Mouse (Mus musculus) megakaryocyte, adult 5-6 weeks (primary cell): ENCODE measurements at regions not wholly inside any gene's neighbourhood (a gene's known extent, or its start where the extent isn't known, plus 50 kb on each side); places are given as distances from the start of the nearest gene placed in this dataset.

Experiments used
- ATAC-seq: 2 replicates; pipeline ENCODE4 v1.8.0; 2016; ENCODE audit warnings: mild to moderate bottlenecking, inconsistent platforms; ENCODE audit not compliant: poor library complexity, severe bottlenecking

DNA sequence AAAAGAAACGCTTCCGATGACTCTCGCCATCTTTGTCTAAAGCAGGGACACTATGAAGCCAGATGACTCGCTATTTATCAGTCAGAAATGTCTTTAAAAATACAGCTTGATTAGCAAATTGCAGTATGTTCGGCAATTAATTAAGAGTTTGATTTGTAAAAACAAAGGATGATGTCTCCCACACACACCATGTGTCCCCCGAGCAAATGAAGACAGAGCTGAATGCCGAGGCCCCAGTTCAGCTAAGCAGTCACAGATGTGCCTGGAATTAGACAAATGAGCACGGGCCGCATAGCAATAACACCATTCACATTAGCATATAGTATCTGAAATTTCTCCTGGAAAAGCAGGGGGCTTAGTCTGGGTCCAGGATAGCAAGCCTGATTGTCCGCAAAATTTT, 98.3 kb upstream of the Sox5 start:
- ATAC-seq: no peak

GRCm38 (mm10) chr6:144876758-144877157, 95.0 kb upstream of the Sox5 start:
- no peak for ATAC-seq

- ATAC-seq: no peak
Observed at GRCm38 (mm10) chr6:144875862-144876261, 94.1 kb upstream of the Sox5 start.

GRCm38 (mm10) chr6:144874251-144874650, 92.5 kb upstream of the Sox5 start:
- ATAC-seq: no peak

GRCm38 (mm10) chr6:144870949-144871348, 89.2 kb upstream of the Sox5 start:
- no peak for ATAC-seq

GRCm38 (mm10) chr6:144867333-144867732, 85.6 kb upstream of the Sox5 start:
- ATAC-seq: no peak

- ATAC-seq: no peak
Observed at GRCm38 (mm10) chr6:144864026-144864425, 82.2 kb upstream of the Sox5 start.

DNA sequence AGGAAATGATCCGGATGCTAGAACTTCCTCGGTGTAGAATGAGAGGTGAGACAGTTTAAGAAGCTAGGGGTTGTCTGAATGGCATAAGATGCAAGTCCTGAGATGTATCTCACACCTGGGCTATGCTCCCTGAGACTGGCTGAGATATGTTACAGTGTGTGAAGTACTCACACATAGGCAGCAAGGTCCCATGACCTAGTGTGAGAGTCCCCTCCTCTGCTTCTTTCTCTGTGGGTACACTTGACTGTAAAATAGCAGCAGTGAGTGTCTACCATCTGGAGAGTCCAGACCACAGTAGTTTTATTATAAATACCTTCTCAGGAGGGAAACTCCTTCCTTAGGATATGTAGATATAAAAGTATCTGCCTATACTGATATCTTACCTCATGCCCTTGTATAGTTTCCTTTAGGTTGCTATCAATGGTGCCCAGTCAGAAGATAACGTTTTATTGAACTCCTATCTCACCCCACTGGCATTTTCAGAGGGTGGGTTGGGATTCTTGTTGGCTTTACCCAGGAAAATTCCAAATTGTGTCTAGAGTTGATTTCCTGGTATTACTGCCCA, 81.7 kb upstream of the Sox5 start:
- ATAC-seq: no peak

DNA sequence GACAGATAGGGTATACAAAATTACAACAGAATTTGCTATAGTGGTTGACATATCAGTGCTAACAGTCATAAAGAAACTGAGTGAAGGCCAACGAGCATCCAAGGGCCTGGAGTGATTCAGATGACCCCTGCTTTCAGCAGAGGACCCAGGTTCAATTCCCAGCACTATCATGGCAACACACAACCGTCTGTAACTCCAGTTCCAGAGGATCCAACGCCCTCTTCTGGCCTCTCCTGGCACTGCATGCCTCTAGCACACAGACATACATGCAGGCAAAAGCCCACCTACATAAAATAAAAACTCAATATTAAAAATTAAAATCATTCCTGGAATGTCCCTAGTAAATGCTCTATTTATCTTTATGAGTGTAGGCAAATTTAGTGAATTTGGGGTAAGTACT, 59.7 kb upstream of the Sox5 start:
- ATAC-seq: no peak

GRCm38 (mm10) chr6:144839383-144839782, 57.6 kb upstream of the Sox5 start:
- ATAC-seq: no peak

- ATAC-seq: no peak
Observed at GRCm38 (mm10) chr6:144834323-144835183, 52.8 kb upstream of the Sox5 start.
